Mouse (Mus musculus): ENCODE results near the gene Slc22a18.

The Slc22a18 gene

GRCm38 (mm10) chr7:143473347-143474101 lies at the start of gene Slc22a18:
Slc22a18 (plus strand) TSS chr7:143473736.
- DNase-seq: peak; percentile 58 to 59

DNA sequence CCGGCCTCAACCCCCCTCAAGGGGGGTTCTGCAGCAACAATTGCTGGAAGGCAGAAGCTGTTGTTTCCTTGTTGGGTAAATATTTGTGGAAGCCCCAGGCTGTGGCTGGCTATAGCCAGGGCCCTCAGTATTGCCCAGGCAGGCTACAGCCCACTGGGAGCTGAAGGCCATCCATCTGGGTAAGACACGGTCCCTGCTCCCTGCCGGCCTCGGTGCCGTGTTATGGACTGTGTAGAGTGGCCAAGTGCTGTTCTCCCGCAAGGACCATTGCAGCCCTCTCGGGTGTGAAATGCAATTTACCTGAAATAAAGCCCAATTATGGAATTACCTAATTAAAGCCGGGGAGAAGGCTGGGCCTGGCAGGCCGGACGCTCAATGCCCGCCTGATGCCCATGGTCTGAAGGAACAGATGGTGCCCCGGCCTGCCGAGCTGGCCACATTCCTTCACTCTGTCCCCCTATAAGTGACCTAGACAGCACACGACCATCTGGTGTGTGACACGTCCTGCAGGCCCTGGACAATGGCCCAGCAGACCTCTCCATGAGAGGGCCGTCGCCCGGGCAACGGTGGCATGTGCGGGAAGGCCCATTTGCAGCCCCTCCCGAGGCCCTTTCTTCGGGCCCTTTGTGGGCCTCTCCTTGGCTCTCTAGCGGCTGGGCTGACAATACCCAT lies 45.3 kb upstream of the Slc22a18 start:
- peak in 1 of 2 experiments; percentile 62 for DNase-seq

- no peak for DNase-seq
Measured at GRCm38 (mm10) chr7:143428814-143429499, 44.6 kb upstream of the Slc22a18 start.

DNA sequence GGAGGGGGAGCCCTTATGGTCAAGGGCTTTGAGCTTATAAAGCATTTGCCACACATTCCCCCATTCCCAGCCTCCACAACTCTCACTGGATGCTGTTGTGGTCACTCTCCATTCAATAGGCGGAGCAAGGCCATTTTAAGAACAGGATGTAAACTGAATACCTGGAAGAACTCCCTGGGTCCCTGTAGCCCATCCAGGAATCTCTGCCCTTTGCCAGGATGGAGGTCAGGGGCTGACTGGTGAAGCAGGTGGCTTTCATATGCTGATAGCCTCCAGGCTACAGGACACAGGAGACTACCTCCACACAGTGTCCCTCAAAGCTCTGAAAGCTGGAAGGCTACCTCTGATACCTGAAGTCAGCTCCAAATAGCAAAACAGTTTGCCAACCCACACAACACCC lies 40.9 kb upstream of the Slc22a18 start:
- DNase-seq: no peak

DNA sequence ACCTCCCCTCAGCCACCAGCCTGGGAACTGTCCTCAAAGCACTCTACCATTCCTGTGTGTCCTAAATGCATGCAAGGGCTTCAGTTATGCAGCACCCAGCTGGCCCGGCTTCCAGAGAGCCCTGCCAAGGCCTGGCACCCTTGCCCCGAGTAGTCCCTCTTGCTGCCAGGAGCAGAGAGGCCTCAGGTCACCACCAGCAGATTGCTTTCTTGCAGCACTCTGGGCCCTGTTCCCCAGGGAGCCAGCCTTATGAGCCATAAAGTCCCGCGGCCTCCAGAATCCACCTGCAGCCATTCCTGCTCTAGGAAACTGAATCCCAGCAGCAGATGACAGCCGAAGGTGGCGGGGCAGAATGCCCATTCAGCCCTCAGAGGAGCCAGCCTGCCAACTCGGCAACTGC lies 40.2 kb upstream of the Slc22a18 start:
- DNase-seq: no peak

DNA sequence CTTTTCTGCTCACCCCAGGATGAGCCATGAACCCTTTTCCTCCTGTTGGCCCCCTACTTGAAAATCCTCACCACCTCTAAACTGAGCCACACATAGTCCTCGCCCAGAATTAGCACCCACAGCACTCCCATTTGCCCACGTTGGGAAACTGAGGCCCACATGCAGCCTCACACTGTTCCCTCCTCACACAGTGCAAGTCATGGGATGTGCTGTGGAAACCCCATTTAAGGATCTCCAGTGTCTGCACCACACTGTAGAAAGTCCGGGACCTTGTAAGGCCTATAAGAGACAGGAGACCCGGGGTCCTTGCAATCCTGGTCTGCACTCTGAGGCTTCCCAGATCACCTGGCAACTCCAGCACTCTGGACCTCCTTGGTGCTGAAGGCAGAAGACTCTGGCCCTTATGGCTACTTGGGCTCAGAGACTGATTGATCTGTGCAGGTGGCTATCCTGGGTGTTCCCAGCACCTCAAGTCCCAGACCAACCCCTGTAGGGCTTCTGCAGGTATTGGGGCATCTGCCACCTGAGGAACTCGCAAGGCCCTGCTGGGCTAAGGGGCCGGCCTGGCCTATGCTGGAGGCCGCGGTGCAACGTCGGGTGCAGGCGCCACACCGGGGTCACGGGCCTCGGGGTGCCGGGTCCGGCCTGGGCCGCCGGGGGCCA lies 36.2 kb upstream of the Slc22a18 start:
- no peak for DNase-seq

DNA sequence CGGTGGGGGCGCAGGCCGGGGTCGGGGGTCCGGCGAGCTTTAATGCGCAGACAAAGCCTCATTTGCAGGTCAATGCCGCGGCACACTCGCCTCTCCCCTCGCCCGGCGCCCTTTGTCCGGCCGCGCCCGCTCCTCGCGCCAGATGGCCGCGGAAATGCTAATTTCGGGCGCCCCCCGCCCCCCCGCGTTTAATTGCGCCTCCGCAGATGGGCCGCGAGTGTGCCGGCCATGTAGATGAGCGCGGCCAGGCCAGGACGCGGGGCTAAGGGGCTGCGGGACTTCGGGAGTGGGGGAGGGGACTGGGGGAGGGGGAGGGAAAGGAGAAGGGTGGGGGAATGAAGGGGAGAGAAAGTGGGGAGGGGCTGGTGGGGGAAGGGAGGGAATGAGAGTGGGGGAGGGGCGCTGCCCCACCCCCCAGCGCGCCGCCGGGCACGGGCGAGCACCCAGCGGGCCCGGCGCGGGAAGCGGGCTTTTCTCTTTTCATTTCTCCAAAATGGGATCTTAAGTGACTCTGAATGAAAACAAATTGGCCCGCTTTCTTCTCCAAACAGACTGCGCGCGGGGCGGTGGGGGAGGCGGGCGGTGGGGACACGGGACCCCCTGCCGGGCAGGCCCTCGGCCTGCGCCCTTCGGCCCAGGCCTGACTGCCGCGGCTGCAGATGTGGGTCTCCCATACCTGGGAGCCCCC lies 35.5 kb upstream of the Slc22a18 start:
- peak in 1 of 2 experiments; percentile 53 for DNase-seq

- DNase-seq: no peak
Measured at GRCm38 (mm10) chr7:143438965-143439364, 34.6 kb upstream of the Slc22a18 start.

DNA sequence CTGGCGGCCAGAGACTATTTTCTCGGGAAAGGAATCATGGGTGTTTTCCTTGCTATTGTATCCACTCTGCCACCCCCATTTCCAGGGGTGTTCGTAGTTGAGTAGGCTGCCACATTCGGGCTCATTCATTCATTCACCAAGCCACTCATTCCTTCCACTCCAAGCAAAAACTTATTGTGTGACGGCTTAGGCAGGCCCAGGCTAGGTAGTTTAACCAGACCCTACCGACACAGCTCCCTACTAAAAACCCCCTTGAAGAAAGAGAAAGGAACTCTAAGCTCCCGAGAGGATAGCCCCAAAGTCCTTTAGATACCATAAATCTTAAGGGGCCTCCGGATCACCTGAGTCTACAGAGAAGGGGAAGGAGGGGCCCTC lies 29.0 kb upstream of the Slc22a18 start:
- no peak for DNase-seq

- DNase-seq: no peak
Measured at GRCm38 (mm10) chr7:143444955-143445648, 28.4 kb upstream of the Slc22a18 start.

- DNase-seq: peak in 1 of 2 experiments; percentile 36
Measured at GRCm38 (mm10) chr7:143445651-143446460, 27.7 kb upstream of the Slc22a18 start.

- no peak for DNase-seq
Measured at GRCm38 (mm10) chr7:143447130-143447529, 26.4 kb upstream of the Slc22a18 start.

GRCm38 (mm10) chr7:143458963-143459331 lies 14.6 kb upstream of the Slc22a18 start:
- DNase-seq: no peak

DNA sequence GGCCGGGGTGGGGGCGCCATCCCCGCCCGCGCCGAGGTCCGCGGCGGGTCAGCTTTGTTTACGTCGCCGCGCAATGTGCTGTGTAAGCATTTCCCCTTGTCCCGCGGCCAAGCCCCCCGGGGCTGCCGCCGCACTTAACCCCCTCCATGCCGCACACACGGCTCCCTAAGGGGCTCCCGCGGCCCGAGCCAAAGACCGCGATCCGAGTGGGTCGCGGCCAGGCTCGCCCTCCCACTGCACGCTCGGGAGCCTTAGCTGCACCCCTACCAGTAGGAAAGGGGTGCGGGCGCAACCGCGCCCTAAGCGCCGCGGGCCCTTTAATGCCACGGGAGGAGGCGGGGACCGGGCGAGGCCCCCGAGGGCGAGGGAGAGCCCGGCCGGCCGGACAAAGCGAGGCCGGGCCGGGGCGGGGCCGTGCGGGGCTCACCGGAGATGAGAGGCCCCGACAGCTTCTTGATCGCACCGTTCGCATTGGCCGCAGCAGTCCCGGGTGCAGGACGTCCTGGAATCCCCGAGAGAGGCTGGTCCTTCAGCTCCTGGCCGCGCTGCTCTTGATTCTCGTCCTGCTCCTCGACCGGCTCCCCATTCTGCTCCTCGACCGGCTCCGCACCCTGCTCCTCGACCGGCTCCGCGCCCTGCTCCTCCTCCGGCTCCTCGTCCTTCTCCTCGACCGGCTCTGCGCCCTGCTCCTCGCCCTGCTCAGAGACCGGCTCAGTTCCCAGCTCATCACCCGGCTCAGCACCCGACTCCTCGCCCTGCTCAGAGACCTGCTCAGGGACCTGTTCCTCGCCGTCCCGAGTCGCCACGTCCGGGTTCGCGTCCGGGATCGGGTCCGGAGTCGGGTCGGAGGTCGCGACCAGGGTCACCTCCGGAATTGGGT lies 14.0 kb upstream of the Slc22a18 start:
- DNase-seq: peak; percentile 64 to 84

DNA sequence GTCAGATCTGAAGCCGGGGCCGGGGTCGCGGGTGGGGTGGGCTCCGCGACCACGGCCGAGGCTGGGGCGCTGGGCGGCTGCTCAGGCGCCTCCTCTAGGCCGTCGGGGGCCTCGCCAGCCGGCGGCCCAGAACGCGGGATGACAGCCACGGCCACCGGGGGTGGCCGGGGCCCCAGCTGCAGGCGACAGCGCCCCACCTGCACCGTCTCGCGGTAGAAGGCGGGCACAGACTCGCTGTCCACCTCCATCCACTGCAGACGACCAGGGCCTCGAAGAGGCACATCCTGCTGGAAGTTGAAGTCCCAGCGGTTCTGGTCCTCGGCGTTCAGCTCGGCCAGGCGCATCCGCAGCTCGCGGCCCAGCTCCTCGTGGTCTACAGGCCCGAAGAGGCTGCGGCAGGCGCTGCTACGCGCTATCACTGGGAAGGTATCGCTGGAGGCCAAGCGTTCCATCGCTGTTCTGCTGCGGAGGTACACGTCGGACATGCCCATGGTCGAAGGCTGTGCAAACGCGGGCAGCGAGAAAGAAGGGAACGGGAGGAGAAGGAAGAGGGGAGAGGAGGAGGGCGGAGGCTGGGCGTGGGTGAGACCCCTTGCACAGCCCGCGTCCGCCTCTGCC lies 13.2 kb upstream of the Slc22a18 start:
- peak; percentile 31 to 52 for DNase-seq

DNA sequence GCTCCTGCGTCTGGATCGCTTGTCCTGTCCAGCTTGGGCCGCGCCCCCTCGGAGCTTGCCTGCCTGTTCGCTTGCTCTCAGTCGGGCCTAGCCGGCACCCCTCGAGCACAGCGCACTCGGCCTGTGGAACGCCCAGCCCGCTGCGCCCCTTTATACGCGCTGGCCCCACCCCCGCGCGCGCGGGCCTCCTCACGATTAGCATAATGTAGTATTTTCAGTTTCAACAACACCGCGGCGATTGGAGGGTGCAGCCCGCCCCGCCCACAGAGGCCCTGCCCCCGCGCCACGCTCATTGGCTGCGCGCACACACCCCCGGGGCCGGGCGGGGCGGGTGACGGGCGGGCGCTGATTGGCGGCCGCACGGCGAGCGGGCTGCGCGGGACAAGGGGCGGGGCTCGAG lies 12.7 kb upstream of the Slc22a18 start, which contains the start of gene Cdkn1c:
TSS of gene Cdkn1c (minus strand) at position 177 of the 400 bp plus-strand sequence.
- DNase-seq: peak; percentile 92 to 97

DNA sequence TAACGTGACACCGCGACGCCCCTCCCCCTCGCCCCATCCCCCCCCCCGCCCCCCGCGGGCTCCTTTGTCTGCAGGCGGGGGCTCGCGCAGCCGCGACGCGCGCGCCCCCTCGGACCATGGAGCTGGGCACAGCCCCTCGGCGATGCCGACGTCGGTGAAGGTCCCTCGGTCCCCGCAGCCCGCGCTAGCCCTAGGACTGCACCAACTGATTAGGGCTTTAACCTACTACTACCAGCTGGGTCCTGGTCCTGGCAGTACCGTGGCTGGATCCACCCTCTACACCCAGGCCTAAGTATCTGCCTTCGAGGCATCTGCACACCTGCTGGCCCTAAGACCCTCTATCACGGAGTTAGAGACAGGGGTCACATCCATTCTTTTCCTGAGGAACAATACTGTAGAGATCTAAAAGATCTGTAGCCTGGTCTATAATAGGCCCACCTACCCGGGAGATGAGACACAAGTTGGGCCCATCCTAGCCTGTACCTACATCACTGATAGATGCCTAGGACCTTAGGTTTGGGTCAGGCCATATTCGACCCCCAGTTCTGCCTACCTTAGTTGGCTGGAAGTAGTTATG lies 12.2 kb upstream of the Slc22a18 start:
- no peak for DNase-seq

DNA sequence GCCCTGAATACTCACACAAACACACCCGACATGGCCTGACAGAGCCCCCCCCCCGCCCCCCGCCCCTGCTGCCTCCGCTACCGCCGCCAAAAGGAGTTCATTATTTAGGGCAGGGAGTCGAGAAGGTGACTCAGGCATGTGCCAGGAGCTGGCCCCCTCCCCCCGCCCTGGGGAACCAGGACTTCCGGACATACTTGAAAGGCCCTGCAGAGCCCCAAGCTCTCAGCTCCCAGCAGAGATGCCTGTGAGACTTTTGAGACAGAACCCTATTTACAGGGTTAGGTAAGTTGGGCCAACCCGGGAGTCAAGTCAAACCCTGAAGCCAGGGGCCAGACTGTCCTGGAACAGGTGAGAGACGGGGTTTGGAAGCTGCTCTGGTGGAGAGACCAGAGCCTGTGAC lies 11.6 kb upstream of the Slc22a18 start:
- peak in 1 of 2 experiments; percentile 24 for DNase-seq

- peak in 1 of 2 experiments; percentile 25 for DNase-seq
Measured at GRCm38 (mm10) chr7:143462516-143462915, 11.0 kb upstream of the Slc22a18 start.
